Mouse (Mus musculus): ENCODE measurements at regions not wholly inside any gene's neighbourhood (a gene's known extent, or its start where the extent isn't known, plus 50 kb on each side); places are given as distances from the start of the nearest gene placed in this dataset.

GRCm38 (mm10) chr12:106282491-106283106 is 272.6 kb downstream of the Vrk1 start:
- ATAC-seq (ENCODE audit: low FRiP score), result no peak
- H3K4me1 ChIP-seq, result no peaks in the 10 kb centered on the region
- H3K4me2 ChIP-seq, result no peak overlapping the region
- H3K27me3 ChIP-seq (replicated peaks), result no peaks in the 10 kb centered on the region
- WGBS, result 64% methylated on average over 16 of the region's 16 CpGs
- H3K9ac ChIP-seq (replicated peaks), result no peak overlapping the region
- H3K4me3 ChIP-seq (replicated peaks), result no peak overlapping the region
- no peaks in the 10 kb centered on the region for H3K36me3 ChIP-seq
- no peaks in the 10 kb centered on the region for H3K9me3 ChIP-seq (replicated peaks)
- H3K27ac ChIP-seq (replicated peaks), result no peak overlapping the region

DNA sequence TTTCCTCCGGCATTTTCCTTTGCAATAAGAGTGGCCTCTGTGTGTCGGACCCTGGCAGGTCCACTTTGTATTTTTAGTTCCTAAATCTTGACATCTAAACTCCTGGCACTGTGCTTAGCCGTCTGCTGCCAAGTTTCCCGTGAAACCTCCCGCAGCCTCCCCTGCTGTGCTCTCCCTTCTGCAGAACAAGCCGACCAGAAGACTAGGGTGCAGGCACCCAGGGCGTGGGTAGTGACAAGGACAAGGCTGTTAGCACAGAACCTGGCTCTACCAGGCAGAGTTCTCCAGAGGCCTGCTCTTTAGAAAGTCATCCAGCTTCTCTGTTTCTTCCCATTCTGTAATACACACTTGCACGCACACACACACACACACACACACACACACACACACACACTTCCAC is 274.8 kb downstream of the Vrk1 start:
- Histone ChIP-seq H3K4me1 (peaks cover 4% of the 10 kb centered on the region; the same call in 1 of the 2 replicates), H3K27ac (replicated peaks) (no peak overlapping the region), H3K4me2 (no peak overlapping the region), H3K27me3 (replicated peaks) (no peaks in the 10 kb centered on the region), H3K4me3 (replicated peaks) (no peak overlapping the region), H3K9me3 (replicated peaks) (no peaks in the 10 kb centered on the region), H3K36me3 (no peaks in the 10 kb centered on the region), H3K9ac (replicated peaks) (no peak overlapping the region)
- 86% methylated on average over 8 of the region's 8 CpGs for WGBS
- no peak for ATAC-seq (ENCODE audit: low FRiP score)

DNA sequence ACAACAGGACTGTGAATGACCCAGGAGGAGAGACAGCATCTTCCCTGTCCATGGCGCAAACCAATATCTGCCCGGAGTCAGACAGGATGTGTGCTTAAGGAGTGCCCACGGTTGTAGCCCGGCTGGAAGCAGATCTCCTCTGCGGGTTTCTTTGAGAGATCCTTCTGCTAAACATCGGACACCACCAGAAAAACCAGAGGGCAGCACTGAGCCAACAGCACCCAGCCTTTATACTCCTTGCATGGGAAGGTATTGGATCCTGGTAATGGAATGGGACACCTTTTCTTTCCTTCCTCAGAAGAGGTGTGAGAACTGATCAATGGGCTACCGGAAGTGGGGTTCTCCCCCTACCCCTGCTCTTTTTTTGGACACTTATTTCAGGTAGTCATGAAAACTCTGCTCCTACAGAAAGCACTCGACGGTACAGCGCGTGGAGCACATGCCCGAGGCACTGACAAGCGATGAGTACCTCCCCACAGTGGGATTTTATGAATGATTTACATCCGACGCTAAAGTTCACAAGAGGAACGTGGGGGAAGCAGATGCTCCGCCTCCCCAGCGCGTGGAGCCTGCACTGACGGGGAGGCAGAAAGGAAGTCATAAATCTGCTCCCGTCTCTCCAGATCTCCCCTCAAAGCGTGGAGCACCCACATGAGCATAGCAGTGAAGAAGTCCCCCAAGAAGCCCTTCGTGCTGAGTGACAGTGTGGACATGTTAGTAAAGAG is 278.9 kb downstream of the Vrk1 start:
- Histone ChIP-seq H3K27me3 (replicated peaks) (no peaks in the 10 kb centered on the region), H3K36me3 (no peaks in the 10 kb centered on the region), H3K4me3 (replicated peaks) (no peak overlapping the region), H3K9ac (replicated peaks) (no peak overlapping the region), H3K27ac (replicated peaks) (no peak overlapping the region), H3K4me2 (no peak overlapping the region), H3K4me1 (peaks cover 7% of the 10 kb centered on the region; the same call in 1 of the 2 replicates), H3K9me3 (replicated peaks) (no peaks in the 10 kb centered on the region)
- WGBS, result 60% methylated on average over 23 of the region's 23 CpGs
- ATAC-seq (ENCODE audit: low FRiP score), result no peak

DNA sequence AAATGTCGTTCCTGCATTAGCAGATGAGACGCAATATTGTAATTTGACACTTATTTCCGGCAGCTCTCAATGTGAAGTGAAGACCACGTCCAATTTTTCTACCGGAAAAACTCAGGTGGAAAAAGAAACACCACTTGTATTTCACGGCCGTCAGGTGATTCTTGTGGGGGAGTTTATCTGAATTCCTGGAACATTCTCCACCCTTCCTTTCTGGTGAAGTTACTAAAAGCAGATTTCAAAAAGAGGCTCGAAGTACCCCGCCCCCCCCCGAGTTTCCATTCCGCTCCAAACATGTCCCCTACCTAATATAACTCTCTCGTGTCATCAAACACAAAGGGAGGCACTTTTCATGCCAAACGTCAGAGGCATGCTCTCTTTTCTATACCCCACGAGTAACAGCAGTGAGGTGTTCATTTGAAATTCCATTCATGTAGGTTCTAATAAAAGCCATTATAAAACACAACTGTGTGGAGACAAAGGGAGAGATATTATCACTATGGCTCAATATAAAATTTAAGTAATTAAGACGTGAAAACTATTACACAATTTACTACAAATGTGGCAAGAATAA is 281.5 kb downstream of the Vrk1 start:
- H3K27me3 ChIP-seq (replicated peaks), result no peaks in the 10 kb centered on the region
- H3K9ac ChIP-seq (replicated peaks), result no peak overlapping the region
- no peaks in the 10 kb centered on the region for H3K9me3 ChIP-seq (replicated peaks)
- no peak for ATAC-seq (ENCODE audit: low FRiP score)
- H3K4me3 ChIP-seq (replicated peaks), result no peak overlapping the region
- H3K36me3 ChIP-seq, result no peaks in the 10 kb centered on the region
- peaks cover 7% of the 10 kb centered on the region; the same call in 1 of the 2 replicates for H3K4me1 ChIP-seq
- WGBS, result 48% methylated on average over 15 of the region's 15 CpGs
- H3K27ac ChIP-seq (replicated peaks), result no peak overlapping the region
- H3K4me2 ChIP-seq, result no peak overlapping the region

DNA sequence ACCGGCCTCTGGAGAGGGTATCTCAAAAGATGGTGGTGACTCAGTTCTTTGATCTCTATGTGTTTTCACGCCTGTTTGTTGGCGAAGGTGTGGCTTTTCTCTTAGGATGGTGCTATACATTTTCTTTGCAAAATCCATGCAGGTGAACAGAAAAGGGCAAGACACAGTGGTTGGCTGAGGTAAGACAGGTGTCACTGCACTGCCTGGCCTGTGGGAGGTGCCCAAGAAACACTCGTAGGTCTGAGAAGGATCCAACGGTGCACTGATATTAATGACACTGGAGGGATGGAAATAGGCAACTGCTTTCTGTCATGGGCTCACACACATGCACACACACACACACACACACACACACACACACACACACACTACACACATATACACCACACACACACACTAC is 283.1 kb downstream of the Vrk1 start:
- Histone ChIP-seq H3K9ac (replicated peaks) (no peak overlapping the region), H3K4me1 (peaks cover 7% of the 10 kb centered on the region; the same call in 1 of the 2 replicates), H3K9me3 (replicated peaks) (no peaks in the 10 kb centered on the region), H3K27me3 (replicated peaks) (no peaks in the 10 kb centered on the region), H3K27ac (replicated peaks) (no peak overlapping the region), H3K36me3 (no peaks in the 10 kb centered on the region), H3K4me3 (replicated peaks) (no peak overlapping the region), H3K4me2 (no peak overlapping the region)
- 70% methylated on average over 5 of the region's 5 CpGs for WGBS
- ATAC-seq (ENCODE audit: low FRiP score), result no peak

- WGBS, result 75% methylated on average over 7 of the region's 7 CpGs
- no peaks in the 10 kb centered on the region for H3K9me3 ChIP-seq (replicated peaks)
Observed at GRCm38 (mm10) chr12:106295596-106295995, 285.6 kb downstream of the Vrk1 start.

GRCm38 (mm10) chr12:106302617-106303016 is 292.6 kb downstream of the Vrk1 start:
- H3K27me3 ChIP-seq (replicated peaks), result peaks cover 3% of the 10 kb centered on the region; the same call in 1 of the 2 replicates
- no peaks in the 10 kb centered on the region for H3K9me3 ChIP-seq (replicated peaks)
- WGBS, result 62% methylated on average over 8 of the region's 8 CpGs
- H3K36me3 ChIP-seq, result no peaks in the 10 kb centered on the region
- H3K27ac ChIP-seq (replicated peaks), result no peak overlapping the region
- no peak for ATAC-seq (ENCODE audit: low FRiP score)
- no peak overlapping the region for H3K4me3 ChIP-seq (replicated peaks)
- H3K4me2 ChIP-seq, result no peak overlapping the region
- no peak overlapping the region for H3K9ac ChIP-seq (replicated peaks)
- 0 out of 2 replicates have a peak, but pooled peaks cover 5% of the 10 kb centered on the region for H3K4me1 ChIP-seq

More at GRCm38 (mm10) chr12:106295596-106295995, 285.6 kb downstream of the Vrk1 start:
- Histone ChIP-seq H3K27me3 (replicated peaks) (no peaks in the 10 kb centered on the region), H3K27ac (replicated peaks) (no peak overlapping the region), H3K36me3 (no peaks in the 10 kb centered on the region), H3K4me1 (0 out of 2 replicates have a peak, but pooled peaks cover 3% of the 10 kb centered on the region), H3K4me2 (no peak overlapping the region), H3K9ac (replicated peaks) (no peak overlapping the region), H3K4me3 (replicated peaks) (no peak overlapping the region)
- ATAC-seq (ENCODE audit: low FRiP score), result no peak

DNA sequence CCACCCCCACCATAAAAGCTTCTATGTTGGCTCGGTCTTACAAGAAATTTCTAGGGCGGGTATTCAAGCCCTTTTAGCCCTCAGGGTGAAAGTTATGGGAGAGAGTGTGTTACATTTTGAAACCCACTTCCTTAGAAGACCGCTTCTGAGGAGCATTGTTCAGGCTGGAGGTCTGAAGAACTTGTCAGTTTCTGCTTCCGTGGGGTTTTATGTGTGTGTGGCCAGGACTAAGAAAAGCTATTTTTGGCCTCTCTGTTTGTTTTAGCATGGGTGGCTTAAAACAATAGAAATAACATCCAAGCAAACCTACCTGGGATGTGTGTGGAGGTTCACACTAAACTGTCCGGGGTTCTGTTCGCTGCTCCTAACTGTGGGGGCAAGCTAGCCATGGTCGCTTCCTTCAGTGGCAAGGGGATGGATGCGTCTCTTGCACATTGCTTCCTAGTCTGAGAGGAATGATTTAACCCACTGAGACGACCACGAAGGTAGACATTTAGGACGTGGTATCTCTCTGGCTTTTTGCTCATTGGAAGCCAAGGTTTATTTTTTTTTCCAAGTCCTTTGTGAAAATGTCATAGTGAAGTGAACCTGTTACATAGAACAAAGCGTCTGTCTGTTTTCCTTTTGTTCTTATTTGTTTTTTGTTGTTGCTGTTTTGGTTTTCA is 298.4 kb downstream of the Vrk1 start:
- Histone ChIP-seq H3K4me3 (replicated peaks) (no peak overlapping the region), H3K4me2 (no peak overlapping the region), H3K36me3 (no peaks in the 10 kb centered on the region), H3K27ac (replicated peaks) (no peak overlapping the region), H3K9ac (replicated peaks) (no peak overlapping the region), H3K4me1 (peaks cover 15% of the 10 kb centered on the region), H3K9me3 (replicated peaks) (no peaks in the 10 kb centered on the region), H3K27me3 (replicated peaks) (peaks cover 34% of the 10 kb centered on the region)
- 82% methylated on average over 12 of the region's 12 CpGs for WGBS
- ATAC-seq (ENCODE audit: low FRiP score), result no peak

- ATAC-seq (ENCODE audit: low FRiP score), result no peak
- H3K4me1 ChIP-seq, result peaks cover 15% of the 10 kb centered on the region
- H3K27ac ChIP-seq (replicated peaks), result no peak overlapping the region
- peaks cover 34% of the 10 kb centered on the region for H3K27me3 ChIP-seq (replicated peaks)
- H3K36me3 ChIP-seq, result no peaks in the 10 kb centered on the region
- no peaks in the 10 kb centered on the region for H3K9me3 ChIP-seq (replicated peaks)
- H3K4me2 ChIP-seq, result no peak overlapping the region
- 85% methylated on average over 25 of the region's 25 CpGs for WGBS
- H3K4me3 ChIP-seq (replicated peaks), result no peak overlapping the region
- no peak overlapping the region for H3K9ac ChIP-seq (replicated peaks)
Observed at GRCm38 (mm10) chr12:106308956-106309610, 299.1 kb downstream of the Vrk1 start.

- peak overlapping the region; percentile 42; the same call in 1 of the 2 replicates for H3K4me3 ChIP-seq (replicated peaks)
- WGBS, result 47% methylated on average over 6 of the region's 6 CpGs
- no peak for ATAC-seq (ENCODE audit: low FRiP score)
- no peak overlapping the region for H3K27ac ChIP-seq (replicated peaks)
- no peaks in the 10 kb centered on the region for H3K9me3 ChIP-seq (replicated peaks)
- no peaks in the 10 kb centered on the region for H3K36me3 ChIP-seq
- peaks cover 15% of the 10 kb centered on the region for H3K4me1 ChIP-seq
- peak overlapping the region; percentile 79 for H3K4me2 ChIP-seq
- H3K9ac ChIP-seq (replicated peaks), result no peak overlapping the region
- H3K27me3 ChIP-seq (replicated peaks), result peaks cover 34% of the 10 kb centered on the region
Observed at GRCm38 (mm10) chr12:106310171-106310570, 300.1 kb downstream of the Vrk1 start.

DNA sequence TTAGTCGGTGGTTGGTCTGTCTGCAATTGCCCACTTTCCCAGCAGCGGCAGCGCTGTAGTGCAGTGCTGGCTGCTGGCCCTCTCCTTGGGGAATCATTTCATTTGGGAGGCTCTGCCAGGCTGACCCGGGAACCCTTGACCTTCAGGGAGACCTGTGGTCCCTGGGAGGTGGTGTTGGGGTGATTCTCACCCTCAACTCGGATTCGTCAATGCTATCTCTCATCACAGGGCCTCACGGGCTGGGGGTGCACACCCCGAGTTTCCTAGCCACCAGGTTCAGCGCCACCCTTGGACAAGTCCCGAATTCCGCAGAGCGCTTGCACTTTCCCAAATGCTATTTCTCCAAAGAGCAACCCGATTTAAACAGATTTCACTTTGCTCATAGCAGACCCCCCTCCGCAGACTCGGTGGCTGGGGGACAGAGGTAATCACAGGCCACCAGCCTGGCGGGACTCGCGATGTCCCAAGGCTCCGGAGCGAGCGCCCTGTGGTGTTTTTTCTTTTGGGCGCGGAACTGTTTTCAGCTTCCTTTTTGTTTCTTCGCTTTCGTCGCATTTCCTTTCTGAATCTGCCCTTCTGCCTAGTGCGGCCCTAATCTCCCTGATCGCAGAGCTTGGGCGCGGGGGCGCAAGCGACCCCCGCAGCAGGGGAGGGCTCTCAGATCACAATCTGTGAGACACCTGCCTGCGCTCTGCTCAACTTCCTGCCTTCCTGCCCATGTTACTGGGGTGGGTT is 300.7 kb downstream of the Vrk1 start:
- H3K27me3 ChIP-seq (replicated peaks), result peaks cover 34% of the 10 kb centered on the region
- ATAC-seq (ENCODE audit: low FRiP score), result no peak
- no peak overlapping the region for H3K27ac ChIP-seq (replicated peaks)
- no peaks in the 10 kb centered on the region for H3K36me3 ChIP-seq
- H3K4me1 ChIP-seq, result peaks cover 15% of the 10 kb centered on the region
- peak overlapping the region; percentile 79 for H3K4me2 ChIP-seq
- 1% methylated on average over 34 of the region's 34 CpGs for WGBS
- peak overlapping the region; percentile 36 for H3K9ac ChIP-seq (replicated peaks)
- H3K9me3 ChIP-seq (replicated peaks), result no peaks in the 10 kb centered on the region
- peak overlapping the region; percentile 42 for H3K4me3 ChIP-seq (replicated peaks)

Measured in neural tube, embryonic 15.5 days (tissue).